Mouse (Mus musculus): ENCODE results near the gene Tekt1.

Tekt1 gene

GRCm38 (mm10) chr11:72342549-72343237 is 19.5 kb downstream of the Tekt1 start:
- DNase-seq (ENCODE audit: low read depth, low spot score), result peak; percentile 54

- no peak for DNase-seq (ENCODE audit: low read depth, low spot score)
These were observed 22.5 kb downstream of the Tekt1 start for GRCm38 (mm10) chr11:72339716-72340115.

- DNase-seq (ENCODE audit: low read depth, low spot score), result no peak
These were observed 23.8 kb downstream of the Tekt1 start for GRCm38 (mm10) chr11:72338437-72338871.

- no peak for DNase-seq (ENCODE audit: low read depth, low spot score)
These were observed 25.5 kb downstream of the Tekt1 start for GRCm38 (mm10) chr11:72336726-72337125.

- DNase-seq (ENCODE audit: low read depth, low spot score), result no peak
These were observed 27.6 kb downstream of the Tekt1 start for GRCm38 (mm10) chr11:72334653-72335052.

GRCm38 (mm10) chr11:72332951-72333667 is 29.1 kb downstream of the Tekt1 start:
- no peak for DNase-seq (ENCODE audit: low read depth, low spot score)

- no peak for DNase-seq (ENCODE audit: low read depth, low spot score)
These were observed 36.5 kb downstream of the Tekt1 start for GRCm38 (mm10) chr11:72325701-72326100.

- no peak for DNase-seq (ENCODE audit: low read depth, low spot score)
These were observed 37.8 kb downstream of the Tekt1 start for GRCm38 (mm10) chr11:72324431-72324830.

- DNase-seq (ENCODE audit: low read depth, low spot score), result no peak
These were observed 44.2 kb downstream of the Tekt1 start for GRCm38 (mm10) chr11:72318026-72318425.

- no peak for DNase-seq (ENCODE audit: low read depth, low spot score)
These were observed 47.9 kb downstream of the Tekt1 start, which contains the start of gene Fbxo39 for GRCm38 (mm10) chr11:72314151-72314895. Gene Fbxo39, plus strand, starts transcription at chr11:72314444.

GRCm38 (mm10) chr11:72311355-72312001 is 50.8 kb downstream of the Tekt1 start:
- no peak for DNase-seq (ENCODE audit: low read depth, low spot score)

GRCm38 (mm10) chr11:72310491-72310890 is 51.8 kb downstream of the Tekt1 start:
- no peak for DNase-seq (ENCODE audit: low read depth, low spot score)

GRCm38 (mm10) chr11:72308982-72309381 is 53.3 kb downstream of the Tekt1 start:
- no peak for DNase-seq (ENCODE audit: low read depth, low spot score)

- DNase-seq (ENCODE audit: low read depth, low spot score), result no peak
These were observed 54.8 kb downstream of the Tekt1 start for GRCm38 (mm10) chr11:72307461-72307860.

- no peak for DNase-seq (ENCODE audit: low read depth, low spot score)
These were observed 60.0 kb downstream of the Tekt1 start for GRCm38 (mm10) chr11:72302230-72302629.

GRCm38 (mm10) chr11:72301334-72301733 is 60.9 kb downstream of the Tekt1 start, which contains the start of gene Xaf1:
Gene Xaf1, plus strand, starts transcription at chr11:72301629.
- DNase-seq (ENCODE audit: low read depth, low spot score), result no peak
